Mouse (Mus musculus) bone marrow macrophage, adult 2 months (primary cell): ENCODE measurements at regions not wholly inside any gene's neighbourhood (a gene's known extent, or its start where the extent isn't known, plus 50 kb on each side); places are given as distances from the start of the nearest gene placed in this dataset.

ENCODE experiments used
- CTCF ChIP-seq: IDR thresholded peaks from 2 replicates; pipeline ENCODE4 v1.5.1; 2012; ENCODE audit warnings: low read depth, mild to moderate bottlenecking, low read length, moderate library complexity
- POLR2A ChIP-seq: IDR thresholded peaks from 2 replicates; pipeline ENCODE4 v1.6.1; 2012; ENCODE audit warnings: mild to moderate bottlenecking, low read depth, low read length, borderline replicate concordance

GRCm38 (mm10) chr7:96017112-96017884, 153.7 kb upstream of the Tenm4 start:
- no peak for TF ChIP-seq CTCF
- no peak for TF ChIP-seq POLR2A
